In genomic region chr5:106825301-106825853, GRCm38 (mm10) we compare ENCODE assay signal across 8 mouse cellular contexts.
DNase-seq lines count a peak whose midpoint lies in the region; ATAC-seq lines count a peak whose summit lies in the region.

No protein-coding gene starts in this region.

- no peaks in the 10 kb centered on the region for H3K27me3 ChIP-seq in embryonic facial prominence, embryonic 12.5 days
- no peaks in the 10 kb centered on the region for H3K27me3 ChIP-seq in hindbrain, embryonic 14.5 days (ENCODE audit: control insufficient read depth, insufficient read depth, low read length)
- H3K27me3 ChIP-seq in limb, embryonic 13.5 days = peaks cover 12% of the 10 kb centered on the region
- H3K27me3 ChIP-seq in midbrain, embryonic 13.5 days = no peaks in the 10 kb centered on the region
- no peaks in the 10 kb centered on the region for H3K27me3 ChIP-seq in stomach, embryonic 14.5 days (ENCODE audit: control insufficient read depth, insufficient read depth, low read length)

- peak overlapping the region; percentile 63 for H3K4me2 ChIP-seq in embryonic facial prominence, embryonic 12.5 days (replicated peaks)
- H3K4me2 ChIP-seq in hindbrain, embryonic 14.5 days (replicated peaks) = peak overlapping the region; percentile 67
- H3K4me2 ChIP-seq in limb, embryonic 13.5 days (replicated peaks) = peak overlapping the region; percentile 70
- H3K4me2 ChIP-seq in midbrain, embryonic 13.5 days (replicated peaks) = peak overlapping the region; percentile 64
- H3K4me2 ChIP-seq in stomach, embryonic 14.5 days (replicated peaks; ENCODE audit: low read depth, low read length) = peak overlapping the region; percentile 53

- peak; percentile 60; the same call in 1 of the 2 replicates for ATAC-seq in embryonic facial prominence, embryonic 12.5 days (ENCODE audit: insufficient number of reproducible peaks, insufficient read depth, low FRiP score, low TSS enrichment)
- ATAC-seq in hindbrain, embryonic 14.5 days (ENCODE audit: low FRiP score) = peak; percentile 58; the same call in 1 of the 2 replicates
- ATAC-seq in limb, embryonic 13.5 days (ENCODE audit: low FRiP score, low read depth) = no peak
- peak; percentile 81 for ATAC-seq in midbrain, embryonic 13.5 days
- ATAC-seq in stomach, embryonic 14.5 days (ENCODE audit: insufficient number of reproducible peaks, insufficient read depth, low FRiP score, low read depth) = no peak

- no peak overlapping the region for H3K9ac ChIP-seq in embryonic facial prominence, embryonic 12.5 days
- peak overlapping the region; percentile 47 for H3K9ac ChIP-seq in hindbrain, embryonic 14.5 days
- peak overlapping the region; percentile 61 for H3K9ac ChIP-seq in limb, embryonic 13.5 days
- peak overlapping the region; percentile 59 for H3K9ac ChIP-seq in midbrain, embryonic 13.5 days (replicated peaks)
- no peak overlapping the region for H3K9ac ChIP-seq in stomach, embryonic 14.5 days (replicated peaks; ENCODE audit: low read depth, low read length)

- no peak overlapping the region for H3K27ac ChIP-seq in embryonic facial prominence, embryonic 12.5 days
- H3K27ac ChIP-seq in hindbrain, embryonic 14.5 days = peak overlapping the region; percentile 54
- H3K27ac ChIP-seq in limb, embryonic 13.5 days = no peak overlapping the region
- H3K27ac ChIP-seq in midbrain, embryonic 13.5 days = peak overlapping the region; percentile 80
- no peak overlapping the region for H3K27ac ChIP-seq in stomach, embryonic 14.5 days (ENCODE audit: low read length)

- no peaks in the 10 kb centered on the region for H3K36me3 ChIP-seq in embryonic facial prominence, embryonic 12.5 days
- no peaks in the 10 kb centered on the region for H3K36me3 ChIP-seq in hindbrain, embryonic 14.5 days (replicated peaks; ENCODE audit: control insufficient read depth, insufficient read depth)
- H3K36me3 ChIP-seq in limb, embryonic 13.5 days = no peaks in the 10 kb centered on the region
- no peaks in the 10 kb centered on the region for H3K36me3 ChIP-seq in midbrain, embryonic 13.5 days
- no peaks in the 10 kb centered on the region for H3K36me3 ChIP-seq in stomach, embryonic 14.5 days (ENCODE audit: control insufficient read depth, insufficient read depth, low read length)

- DNase-seq in ovary, adult 18-20 months (ENCODE audit: low spot score) = peak; percentile 30
- no peak for DNase-seq in ovary, postnatal 10 days (ENCODE audit: low spot score)
- DNase-seq in hindbrain, embryonic 14.5 days (ENCODE audit: low spot score) = peak; percentile 67
- no peak for DNase-seq in adipocyte (ENCODE audit: low spot score)

- no peaks in the 10 kb centered on the region for H3K9me3 ChIP-seq in embryonic facial prominence, embryonic 12.5 days
- H3K9me3 ChIP-seq in hindbrain, embryonic 14.5 days (ENCODE audit: control insufficient read depth, low read length) = no peaks in the 10 kb centered on the region
- no peaks in the 10 kb centered on the region; the same call in 1 of the 2 replicates for H3K9me3 ChIP-seq in limb, embryonic 13.5 days
- H3K9me3 ChIP-seq in midbrain, embryonic 13.5 days = no peaks in the 10 kb centered on the region; the same call in 1 of the 2 replicates
- no peaks in the 10 kb centered on the region for H3K9me3 ChIP-seq in stomach, embryonic 14.5 days (ENCODE audit: control insufficient read depth, low read depth, low read length)

- H3K4me1 ChIP-seq in embryonic facial prominence, embryonic 12.5 days = no peaks in the 10 kb centered on the region
- peaks cover 6% of the 10 kb centered on the region for H3K4me1 ChIP-seq in hindbrain, embryonic 14.5 days (replicated peaks; ENCODE audit: control insufficient read depth, insufficient read depth, low read length)
- H3K4me1 ChIP-seq in limb, embryonic 13.5 days = no peaks in the 10 kb centered on the region
- peaks cover 17% of the 10 kb centered on the region; the same call in 1 of the 2 replicates for H3K4me1 ChIP-seq in midbrain, embryonic 13.5 days (replicated peaks)
- peaks cover 4% of the 10 kb centered on the region; the same call in 1 of the 2 replicates for H3K4me1 ChIP-seq in stomach, embryonic 14.5 days (ENCODE audit: control insufficient read depth, insufficient read depth, low read length)

- H3K4me3 ChIP-seq in embryonic facial prominence, embryonic 12.5 days = peak overlapping the region; percentile 35
- peak overlapping the region; percentile 32 for H3K4me3 ChIP-seq in hindbrain, embryonic 14.5 days (replicated peaks; ENCODE audit: low read length)
- H3K4me3 ChIP-seq in limb, embryonic 13.5 days = peak overlapping the region; percentile 41
- H3K4me3 ChIP-seq in midbrain, embryonic 13.5 days (replicated peaks) = peak overlapping the region; percentile 42
- H3K4me3 ChIP-seq in stomach, embryonic 14.5 days (ENCODE audit: low read depth, low read length) = peak overlapping the region; percentile 29

- WGBS in embryonic facial prominence, embryonic 12.5 days = 10% methylated on average over 19 of the region's 19 CpGs
- 5% methylated on average over 19 of the region's 19 CpGs for WGBS in hindbrain, embryonic 14.5 days
- WGBS in limb, embryonic 13.5 days = 13% methylated on average over 19 of the region's 19 CpGs
- 4% methylated on average over 19 of the region's 19 CpGs for WGBS in midbrain, embryonic 13.5 days
- WGBS in stomach, embryonic 14.5 days = 16% methylated on average over 19 of the region's 19 CpGs

Comparison
In these comparisons a context has a peak if more than half of its experiments do, and no peak if none do; other contexts are left out.
1. DNase-seq: peak in ovary, adult 18-20 months (single experiment) and hindbrain, embryonic 14.5 days (single experiment); none in ovary, postnatal 10 days (single experiment) and adipocyte (single experiment).
2. ATAC-seq: peak in embryonic facial prominence, embryonic 12.5 days (single experiment), hindbrain, embryonic 14.5 days (single experiment) and midbrain, embryonic 13.5 days (single experiment); none in limb, embryonic 13.5 days (single experiment) and stomach, embryonic 14.5 days (single experiment).
3. H3K27ac ChIP-seq: peak in hindbrain, embryonic 14.5 days (single experiment) and midbrain, embryonic 13.5 days (single experiment); none in embryonic facial prominence, embryonic 12.5 days (single experiment), limb, embryonic 13.5 days (single experiment) and stomach, embryonic 14.5 days (single experiment).
4. H3K9ac ChIP-seq: peak in hindbrain, embryonic 14.5 days (single experiment), limb, embryonic 13.5 days (single experiment) and midbrain, embryonic 13.5 days (single experiment); none in embryonic facial prominence, embryonic 12.5 days (single experiment) and stomach, embryonic 14.5 days (single experiment).
5. Peak in every context shown above with its lines, with median percentiles within 50 percentile points of each other: H3K4me2 ChIP-seq and H3K4me3 ChIP-seq.